16 mouse cellular contexts compared by ENCODE assay signal in genomic region chr14:20171840-20172239, GRCm38 (mm10). TPM values are rescaled to one million over a fixed set of nuclear protein-coding genes. Genes with fewer than 3 reads are reported as not detected.
DNase-seq lines count a peak whose midpoint lies in the region; ATAC-seq and TF ChIP-seq lines count a peak whose summit lies in the region.
"Had no signal": no experiment of that assay in that cellular context is flagged by ENCODE, and none has a peak within 500 bp of the region (broad histone marks: within the 10 kb centered on the region; RNA-seq: fewer than 3 reads in every experiment).

No protein-coding gene starts in this region.

- no peaks in the 10 kb centered on the region for H3K27me3 ChIP-seq in intestine, embryonic 14.5 days (replicated peaks; ENCODE audit: control insufficient read depth, insufficient read depth, low read length)
- H3K27me3 ChIP-seq in intestine, embryonic 15.5 days (replicated peaks) = no peaks in the 10 kb centered on the region
- no peaks in the 10 kb centered on the region for H3K27me3 ChIP-seq in lung, postnatal 0 days (replicated peaks; ENCODE audit: insufficient read depth, low read length)
- H3K27me3 ChIP-seq in E14TG2a.4 (ENCODE audit: insufficient read depth, low read length) = no peaks in the 10 kb centered on the region
- H3K27me3 ChIP-seq: embryonic facial prominence, embryonic 15.5 days had no signal

- no peak for TF ChIP-seq CTCF in lung, postnatal 0 days (IDR thresholded peaks at IDR 0.05)
- no peak for TF ChIP-seq CTCF in E14TG2a.4 (conservative IDR thresholded peaks at IDR 0.05; ENCODE audit: low read length)
- no peak for TF ChIP-seq CTCF in brain, embryonic 14.5 days (IDR thresholded peaks at IDR 0.05; ENCODE audit: borderline replicate concordance, extremely low read depth, insufficient read depth, insufficient read length)

- no peak for DNase-seq in intestine, embryonic 14.5 days (ENCODE audit: low spot score)
- no peak for DNase-seq in lung, postnatal 0 days (ENCODE audit: low spot score)
- no peak for DNase-seq in lung, postnatal 36 days
- peak; percentile 40 for DNase-seq in brain, embryonic 14.5 days (ENCODE audit: low read depth)
- DNase-seq in adrenal gland, postnatal 36 days = no peak
- DNase-seq: adrenal gland, postnatal 25 days; cerebellum, adult 18-20 months; cerebellum, postnatal 36 days; kidney, adult 8-10 months; right cerebral cortex, postnatal 25 days; thymus, adult 18-20 months had no signal

- no peak overlapping the region for H3K27ac ChIP-seq in intestine, embryonic 14.5 days (ENCODE audit: low read depth)
- H3K27ac ChIP-seq in intestine, embryonic 15.5 days = no peak overlapping the region
- no peak overlapping the region for H3K27ac ChIP-seq in lung, postnatal 0 days (ENCODE audit: low read length)
- H3K27ac ChIP-seq: embryonic facial prominence, embryonic 15.5 days had no signal

- no peaks in the 10 kb centered on the region for H3K36me3 ChIP-seq in intestine, embryonic 14.5 days (ENCODE audit: control insufficient read depth, insufficient read depth, low read length)
- H3K36me3 ChIP-seq in intestine, embryonic 15.5 days = no peaks in the 10 kb centered on the region
- H3K36me3 ChIP-seq in lung, postnatal 0 days (ENCODE audit: insufficient read depth, low read length) = no peaks in the 10 kb centered on the region
- H3K36me3 ChIP-seq in E14TG2a.4 (ENCODE audit: insufficient read depth, low read length) = peaks cover 96% of the 10 kb centered on the region
- H3K36me3 ChIP-seq: embryonic facial prominence, embryonic 15.5 days; heart, embryonic 13.5 days had no signal

- H3K4me1 ChIP-seq in intestine, embryonic 14.5 days (replicated peaks; ENCODE audit: control insufficient read depth, insufficient read depth, low read length) = no peaks in the 10 kb centered on the region; the same call in none of the 2 replicates
- peaks cover 5% of the 10 kb centered on the region for H3K4me1 ChIP-seq in intestine, embryonic 15.5 days (replicated peaks)
- peaks cover 19% of the 10 kb centered on the region; the same call in 1 of the 2 replicates for H3K4me1 ChIP-seq in lung, postnatal 0 days (ENCODE audit: insufficient read depth, low read depth, low read length)
- H3K4me1 ChIP-seq in E14TG2a.4 (replicated peaks; ENCODE audit: low read depth, low read length) = peaks cover 100% of the 10 kb centered on the region
- H3K4me1 ChIP-seq: embryonic facial prominence, embryonic 15.5 days had no signal

- 0 out of 2 replicates have a peak, but pooled peaks have one; percentile 14 for ATAC-seq in intestine, embryonic 14.5 days (replicated peaks; ENCODE audit: low FRiP score, low TSS enrichment, low read depth)
- no peak for ATAC-seq in intestine, embryonic 15.5 days
- 0 out of 2 replicates have a peak, but pooled peaks have one; percentile 8 for ATAC-seq in lung, postnatal 0 days

- WGBS in intestine, embryonic 14.5 days = 87% methylated on average over 3 of the region's 3 CpGs
- WGBS in intestine, embryonic 15.5 days = 86% methylated on average over 3 of the region's 3 CpGs
- WGBS in lung, postnatal 0 days = 64% methylated on average over 3 of the region's 3 CpGs

- no peak overlapping the region for H3K9ac ChIP-seq in intestine, embryonic 14.5 days (ENCODE audit: low read length)
- H3K9ac ChIP-seq in intestine, embryonic 15.5 days = no peak overlapping the region
- H3K9ac ChIP-seq in lung, postnatal 0 days (replicated peaks; ENCODE audit: low read depth) = no peak overlapping the region
- H3K9ac ChIP-seq: embryonic facial prominence, embryonic 15.5 days; heart, embryonic 13.5 days had no signal

- TF ChIP-seq POLR2A in brain, embryonic 14.5 days (IDR thresholded peaks at IDR 0.05; ENCODE audit: borderline replicate concordance, extremely low read depth, insufficient read depth, insufficient read length, poor library complexity, severe bottlenecking) = no peak

- H3K4me2 ChIP-seq in intestine, embryonic 14.5 days (ENCODE audit: low read length) = no peak overlapping the region
- H3K4me2 ChIP-seq in intestine, embryonic 15.5 days (replicated peaks) = no peak overlapping the region
- H3K4me2 ChIP-seq in lung, postnatal 0 days (replicated peaks; ENCODE audit: low read depth, low read length) = no peak overlapping the region
- H3K4me2 ChIP-seq: embryonic facial prominence, embryonic 15.5 days; heart, embryonic 13.5 days had no signal

- H3K9me3 ChIP-seq in intestine, embryonic 14.5 days (ENCODE audit: control insufficient read depth, low read length) = no peaks in the 10 kb centered on the region
- H3K9me3 ChIP-seq in intestine, embryonic 15.5 days = no peaks in the 10 kb centered on the region
- no peaks in the 10 kb centered on the region for H3K9me3 ChIP-seq in lung, postnatal 0 days (ENCODE audit: low read length)
- H3K9me3 ChIP-seq in E14TG2a.4 (ENCODE audit: low read length) = no peaks in the 10 kb centered on the region
- H3K9me3 ChIP-seq: embryonic facial prominence, embryonic 15.5 days; heart, embryonic 13.5 days had no signal

- no peak for TF ChIP-seq EP300 in lung, postnatal 0 days (IDR thresholded peaks at IDR 0.05)

- H3K4me3 ChIP-seq in intestine, embryonic 14.5 days (ENCODE audit: low read depth, low read length) = no peak overlapping the region
- H3K4me3 ChIP-seq in intestine, embryonic 15.5 days (replicated peaks) = no peak overlapping the region
- no peak overlapping the region for H3K4me3 ChIP-seq in lung, postnatal 0 days (ENCODE audit: low read depth, low read length)
- H3K4me3 ChIP-seq in E14TG2a.4 (replicated peaks; ENCODE audit: low read length) = peak overlapping the region; percentile 33; the same call in 1 of the 2 replicates
- H3K4me3 ChIP-seq: embryonic facial prominence, embryonic 15.5 days; heart, embryonic 13.5 days; myocyte had no signal

RNA-seq across cellular contexts. Expression of gene Kcnk5, which starts 9.8 kb away (rescaled TPM):
- polyA plus RNA-seq in intestine, embryonic 14.5 days (2014; fragmentation: Nextera tagmentation; extraction: Ambion mirVana) = 5.6 and 7.3 TPM in 2 replicates
- polyA plus RNA-seq in intestine, embryonic 15.5 days (2015; fragmentation: Nextera tagmentation; extraction: Ambion mirVana) = 9.5 TPM in 2 replicates
- polyA plus RNA-seq in lung, postnatal 0 days (2015; fragmentation: Nextera tagmentation; extraction: Ambion mirVana) = 4.5 and 5.2 TPM in 2 replicates
- 1.5 and 2.5 TPM in 2 replicates for polyA plus RNA-seq in brain, embryonic 14.5 days (2012; rRNA removed)
- 10 to 100 TPM in 1 of 2 experiments, 1 to 10 TPM in 1; 8.6 to 13.9 TPM for total RNA-seq in adrenal gland, postnatal 36 days (2021)

RNA-seq across cellular contexts. Expression of gene Saysd1, which starts 33.5 kb away (rescaled TPM):
- 13.1 and 13.7 TPM in 2 replicates for polyA plus RNA-seq in intestine, embryonic 14.5 days (2014; fragmentation: Nextera tagmentation; extraction: Ambion mirVana)
- 15.8 and 16.8 TPM in 2 replicates for polyA plus RNA-seq in intestine, embryonic 15.5 days (2015; fragmentation: Nextera tagmentation; extraction: Ambion mirVana)
- polyA plus RNA-seq in lung, postnatal 0 days (2015; fragmentation: Nextera tagmentation; extraction: Ambion mirVana) = 18.6 and 18.9 TPM in 2 replicates
- 8.8 and 12.8 TPM in 2 replicates for polyA plus RNA-seq in brain, embryonic 14.5 days (2012; rRNA removed)
- total RNA-seq in adrenal gland, postnatal 36 days (2021) = 1 to 10 TPM; 8.2 to 8.3 TPM
